9 mouse cellular contexts compared by ENCODE assay signal in genomic region chr12:34906376-34906703, GRCm38 (mm10). TPM values are rescaled to one million over a fixed set of nuclear protein-coding genes. Genes with fewer than 3 reads are reported as not detected.
DNase-seq lines count a peak whose midpoint lies in the region; ATAC-seq lines count a peak whose summit lies in the region.
"Had no signal": no experiment of that assay in that cellular context is flagged by ENCODE, and none has a peak within 500 bp of the region (broad histone marks: within the 10 kb centered on the region; RNA-seq: fewer than 3 reads in every experiment).

No protein-coding gene starts in this region.

- H3K27ac ChIP-seq in limb, embryonic 12.5 days = no peak overlapping the region
- H3K27ac ChIP-seq in stomach, embryonic 15.5 days = no peak overlapping the region

- no peak for ATAC-seq in megakaryocyte, adult 5-6 weeks (ENCODE audit: poor library complexity, severe bottlenecking)
- peak; percentile 17; the same call in 1 of the 2 replicates for ATAC-seq in limb, embryonic 12.5 days (ENCODE audit: insufficient number of reproducible peaks, insufficient read depth, low FRiP score, low TSS enrichment, low read depth)
- ATAC-seq in stomach, embryonic 15.5 days (ENCODE audit: insufficient read depth, low FRiP score, low read depth) = no peak

- H3K4me3 ChIP-seq in megakaryocyte, embryonic 14.5 days (replicated peaks) = peak overlapping the region; percentile 89
- peak overlapping the region; percentile 72 for H3K4me3 ChIP-seq in limb, embryonic 12.5 days (replicated peaks)
- peak overlapping the region; percentile 68 for H3K4me3 ChIP-seq in stomach, embryonic 15.5 days (replicated peaks)

- H3K4me2 ChIP-seq in limb, embryonic 12.5 days = peak overlapping the region; percentile 88
- H3K4me2 ChIP-seq in stomach, embryonic 15.5 days = peak overlapping the region; percentile 95

- peak overlapping the region; percentile 75 for H3K9ac ChIP-seq in limb, embryonic 12.5 days (replicated peaks)
- H3K9ac ChIP-seq in stomach, embryonic 15.5 days = peak overlapping the region; percentile 37; the same call in 1 of the 2 replicates

- H3K4me1 ChIP-seq in megakaryocyte, embryonic 14.5 days = peaks cover 8% of the 10 kb centered on the region; the same call in 1 of the 2 replicates
- H3K4me1 ChIP-seq in limb, embryonic 12.5 days (replicated peaks) = 0 out of 2 replicates have a peak, but pooled peaks cover 5% of the 10 kb centered on the region
- H3K4me1 ChIP-seq in stomach, embryonic 15.5 days = no peaks in the 10 kb centered on the region

- H3K27me3 ChIP-seq in megakaryocyte, embryonic 14.5 days (replicated peaks) = peaks cover 31% of the 10 kb centered on the region
- peaks cover 25% of the 10 kb centered on the region for H3K27me3 ChIP-seq in limb, embryonic 12.5 days
- 0 out of 2 replicates have a peak, but pooled peaks cover 10% of the 10 kb centered on the region for H3K27me3 ChIP-seq in stomach, embryonic 15.5 days (replicated peaks)

- H3K36me3 ChIP-seq in megakaryocyte, embryonic 14.5 days (replicated peaks; ENCODE audit: low read length) = no peaks in the 10 kb centered on the region
- H3K36me3 ChIP-seq in limb, embryonic 12.5 days = no peaks in the 10 kb centered on the region
- H3K36me3 ChIP-seq in stomach, embryonic 15.5 days = no peaks in the 10 kb centered on the region

- DNase-seq in adrenal gland, postnatal 10 days = peak; percentile 10
- DNase-seq in adrenal gland, adult 8-10 months = no peak
- no peak for DNase-seq in left cerebral cortex, postnatal 10 days (ENCODE audit: extremely low spot score in 1 of 2, low spot score in 2 of 2)
- DNase-seq in thymus, postnatal 25 days = no peak
- DNase-seq: lung, postnatal 36 days had no signal

- WGBS in limb, embryonic 12.5 days = under 1% methylated on average over 10 of the region's 10 CpGs
- WGBS in stomach, embryonic 15.5 days = under 1% methylated on average over 10 of the region's 10 CpGs

- H3K9me3 ChIP-seq in megakaryocyte, embryonic 14.5 days = no peaks in the 10 kb centered on the region
- H3K9me3 ChIP-seq in limb, embryonic 12.5 days = no peaks in the 10 kb centered on the region
- H3K9me3 ChIP-seq in stomach, embryonic 15.5 days = no peaks in the 10 kb centered on the region

- intact Hi-C loops in left cerebral cortex, postnatal 10 days (cut with DNase I) = loop anchor here (5.0 to 10.0 kb wide), 3 partner anchors 84 to 242 kb away; no protein-coding TSS in a partner anchor

RNA-seq across cellular contexts. Expression of gene Hdac9, which starts 10.6 kb away (rescaled TPM):
- total RNA-seq in adrenal gland, postnatal 10 days (2021) = 1 to 10 TPM; 3.5 to 4.1 TPM
- 1 to 10 TPM in 3 of 4 experiments, under 1 TPM in 1; 0.96 to 2.8 (median 1.9) TPM for total RNA-seq in adrenal gland, adult 8-10 months (2022)
- polyA plus RNA-seq in megakaryocyte, embryonic 14.5 days (2012; ENCODE audit: insufficient read depth, low replicate concordance) = not detected in 2 replicates
- 10.8 and 12.5 TPM in 2 replicates for total RNA-seq in megakaryocyte, adult 5-6 weeks (2015)
- total RNA-seq in megakaryocyte, adult 5-6 weeks (2017) = 16.0 and 16.2 TPM in 2 replicates
- 10.6 and 13.0 TPM in 2 replicates for polyA plus RNA-seq in limb, embryonic 12.5 days (2016; fragmentation: Nextera tagmentation; extraction: Ambion mirVana)
- polyA plus RNA-seq in stomach, embryonic 15.5 days (2015; fragmentation: Nextera tagmentation; extraction: Ambion mirVana) = 4.7 and 4.9 TPM in 2 replicates
- 10 to 100 TPM; 55.6 to 66.8 TPM for total RNA-seq in left cerebral cortex, postnatal 10 days (2021)
